Mouse (Mus musculus) limb, embryonic 15.5 days (tissue): Measurements from ENCODE around the gene Gm5089. TPM values are rescaled to one million over a fixed set of nuclear protein-coding genes. Genes with fewer than 3 reads are reported as not detected.
A peak's percentile ranks its signal among the peaks of the same experiment; 100 is the strongest.

Experiments used
- ATAC-seq: fragments of 200-750 bp; cut with Nextera tagmentation; 2 replicates; pipeline ENCODE4 v1.8.0; 2017; ENCODE audit warnings: low read depth, moderate TSS enrichment; ENCODE audit not compliant: insufficient number of reproducible peaks, low FRiP score, low TSS enrichment
- H3K27ac ChIP-seq: fragments of 300-500 bp; sonication (generic); 2 replicates; pipeline ENCODE4 v1.5.1; 2015; ENCODE audit warnings: moderate library complexity, mild to moderate bottlenecking, inconsistent platforms
- H3K27me3 ChIP-seq: fragments of 300-500 bp; sonication (generic); 2 replicates; pipeline ENCODE4 v1.6.1; 2015; ENCODE audit warnings: inconsistent platforms
- H3K36me3 ChIP-seq: fragments of 300-500 bp; sonication (generic); 2 replicates; pipeline ENCODE4 v1.6.1; 2015; ENCODE audit warnings: inconsistent platforms
- H3K4me1 ChIP-seq: fragments of 300-500 bp; sonication (generic); 2 replicates; pipeline ENCODE4 v1.6.1; 2015; ENCODE audit warnings: inconsistent platforms
- H3K4me2 ChIP-seq: fragments of 300-500 bp; sonication (generic); 2 replicates; pipeline ENCODE4 v1.6.1; 2015; ENCODE audit warnings: mild to moderate bottlenecking, inconsistent platforms
- H3K4me3 ChIP-seq: fragments of 300-500 bp; sonication (generic); 2 replicates; pipeline ENCODE4 v1.5.1; 2015; ENCODE audit warnings: mild to moderate bottlenecking, inconsistent platforms
- H3K9ac ChIP-seq: fragments of 300-500 bp; sonication (generic); 2 replicates; pipeline ENCODE4 v1.6.1; 2015; ENCODE audit warnings: inconsistent platforms
- H3K9me3 ChIP-seq: fragments of 300-500 bp; sonication (generic); 2 replicates; pipeline ENCODE4 v1.6.1; 2016; ENCODE audit warnings: inconsistent platforms
- WGBS: fragments of 180-500 bp; shearing (Covaris S2); methylation state at CpG from one replicate; pipeline ENCODE4 v1.1.7; 2015; 5-methylcytosine and 5-hydroxymethylcytosine counted together
- polyA plus RNA-seq: library from polyadenylated mRNA; unstranded; fragments of >200 nt; fragmentation: Nextera tagmentation; extraction: Ambion mirVana; gene quantifications from 2 replicates; pipeline ENCODE4 v1.2.1, GENCODE M21; 2015

The Gm5089 gene
- polyA plus RNA-seq, 1 experiment from 2014 or later = 0.14 TPM

GRCm38 (mm10) chr14:122476041-122476821 lies 25.3 kb upstream of the Gm5089 start:
- H3K27ac ChIP-seq = peak overlapping the region; percentile 75; the same call in 1 of the 2 replicates
- under 1% methylated on average over 60 of the region's 62 CpGs for WGBS
- peak overlapping the region; percentile 86 for H3K4me2 ChIP-seq
- peak overlapping the region; percentile 51 for H3K4me3 ChIP-seq
- H3K4me1 ChIP-seq = peaks cover 37% of the 10 kb centered on the region
- no peak for ATAC-seq
- no peaks in the 10 kb centered on the region for H3K9me3 ChIP-seq
- peaks cover 85% of the 10 kb centered on the region for H3K27me3 ChIP-seq
- no peaks in the 10 kb centered on the region for H3K36me3 ChIP-seq
- H3K9ac ChIP-seq = peak overlapping the region; percentile 31; the same call in 1 of the 2 replicates

GRCm38 (mm10) chr14:122475557-122476040 lies 24.7 kb upstream of the Gm5089 start:
- peaks cover 37% of the 10 kb centered on the region for H3K4me1 ChIP-seq
- H3K4me2 ChIP-seq = peak overlapping the region; percentile 86
- H3K4me3 ChIP-seq = peak overlapping the region; percentile 51
- no peaks in the 10 kb centered on the region for H3K36me3 ChIP-seq
- under 1% methylated on average over 63 of the region's 65 CpGs for WGBS
- peaks cover 87% of the 10 kb centered on the region for H3K27me3 ChIP-seq
- peak overlapping the region; percentile 75 for H3K27ac ChIP-seq
- peak overlapping the region; percentile 31; the same call in 1 of the 2 replicates for H3K9ac ChIP-seq
- H3K9me3 ChIP-seq = no peaks in the 10 kb centered on the region
- no peak for ATAC-seq

GRCm38 (mm10) chr14:122474891-122475556 lies 24.1 kb upstream of the Gm5089 start, which contains the start of gene Zic2:
Gene Zic2 (plus strand): TSS chr14:122475435.
- ATAC-seq = peak; percentile 44; the same call in 1 of the 2 replicates
- Histone ChIP-seq H3K27ac (peak within 1 kb of the TSS; percentile 75), H3K4me2 (peak within 1 kb of the TSS; percentile 86), H3K9me3 (no peaks in the 10 kb centered on the region), H3K9ac (peak within 1 kb of the TSS; percentile 31; the same call in 1 of the 2 replicates), H3K36me3 (no peaks in the 10 kb centered on the region), H3K27me3 (peaks cover 87% of the 10 kb centered on the region), H3K4me1 (peaks cover 37% of the 10 kb centered on the region), H3K4me3 (peak within 1 kb of the TSS; percentile 51)
- under 1% methylated on average over 45 of the region's 73 CpGs for WGBS

GRCm38 (mm10) chr14:122474041-122474890 lies 23.4 kb upstream of the Gm5089 start:
- Histone ChIP-seq H3K36me3 (no peaks in the 10 kb centered on the region), H3K27ac (peak overlapping the region; percentile 73), H3K4me2 (peak overlapping the region; percentile 86), H3K27me3 (peaks cover 91% of the 10 kb centered on the region), H3K4me1 (peaks cover 38% of the 10 kb centered on the region), H3K9me3 (no peaks in the 10 kb centered on the region), H3K9ac (no peak overlapping the region), H3K4me3 (peak overlapping the region; percentile 51)
- peak; percentile 75 for ATAC-seq
- WGBS = under 1% methylated on average over 54 of the region's 57 CpGs

GRCm38 (mm10) chr14:122473211-122473751 lies 22.4 kb upstream of the Gm5089 start:
- H3K9ac ChIP-seq = no peak overlapping the region
- no peak overlapping the region for H3K4me2 ChIP-seq
- H3K36me3 ChIP-seq = no peaks in the 10 kb centered on the region

GRCm38 (mm10) chr14:122472647-122473046 lies 21.7 kb upstream of the Gm5089 start:
- ATAC-seq = no peak
- Histone ChIP-seq H3K9me3 (no peaks in the 10 kb centered on the region), H3K27me3 (peaks cover 92% of the 10 kb centered on the region), H3K4me3 (no peak overlapping the region), H3K9ac (no peak overlapping the region), H3K27ac (no peak overlapping the region), H3K36me3 (no peaks in the 10 kb centered on the region), H3K4me1 (peaks cover 37% of the 10 kb centered on the region), H3K4me2 (no peak overlapping the region)
- WGBS = 13% methylated on average over 5 of the region's 5 CpGs

More at GRCm38 (mm10) chr14:122473211-122473751, 22.4 kb upstream of the Gm5089 start:
- H3K4me3 ChIP-seq = no peak overlapping the region
- no peaks in the 10 kb centered on the region for H3K9me3 ChIP-seq
- H3K27ac ChIP-seq = no peak overlapping the region
- ATAC-seq = no peak
- 10% methylated on average over 17 of the region's 17 CpGs for WGBS
- H3K4me1 ChIP-seq = peaks cover 37% of the 10 kb centered on the region
- peaks cover 93% of the 10 kb centered on the region for H3K27me3 ChIP-seq

- Histone ChIP-seq H3K27me3 (peaks cover 92% of the 10 kb centered on the region), H3K27ac (no peak overlapping the region), H3K4me1 (peaks cover 37% of the 10 kb centered on the region), H3K36me3 (no peaks in the 10 kb centered on the region), H3K4me3 (no peak overlapping the region), H3K9ac (no peak overlapping the region), H3K9me3 (no peaks in the 10 kb centered on the region), H3K4me2 (no peak overlapping the region)
- WGBS = 6% methylated on average over 13 of the region's 13 CpGs
- no peak for ATAC-seq
Measured at GRCm38 (mm10) chr14:122472161-122472560, 21.2 kb upstream of the Gm5089 start.

GRCm38 (mm10) chr14:122471449-122472085 lies 20.7 kb upstream of the Gm5089 start:
- no peaks in the 10 kb centered on the region for H3K36me3 ChIP-seq
- 14% methylated on average over 27 of the region's 31 CpGs for WGBS

GRCm38 (mm10) chr14:122468971-122469755 lies 18.2 kb upstream of the Gm5089 start:
- no peak for ATAC-seq
- Histone ChIP-seq H3K4me2 (no peak overlapping the region), H3K27me3 (peaks cover 95% of the 10 kb centered on the region), H3K36me3 (no peaks in the 10 kb centered on the region), H3K4me1 (peaks cover 28% of the 10 kb centered on the region), H3K4me3 (no peak overlapping the region), H3K9me3 (no peaks in the 10 kb centered on the region), H3K9ac (no peak overlapping the region), H3K27ac (no peak overlapping the region)
- 11% methylated on average over 28 of the region's 28 CpGs for WGBS

More at GRCm38 (mm10) chr14:122471449-122472085, 20.7 kb upstream of the Gm5089 start:
- H3K4me3 ChIP-seq = no peak overlapping the region
- no peak overlapping the region for H3K27ac ChIP-seq
- H3K9me3 ChIP-seq = no peaks in the 10 kb centered on the region
- H3K9ac ChIP-seq = no peak overlapping the region
- no peak overlapping the region for H3K4me2 ChIP-seq
- peaks cover 95% of the 10 kb centered on the region for H3K27me3 ChIP-seq
- H3K4me1 ChIP-seq = peaks cover 36% of the 10 kb centered on the region
- ATAC-seq = no peak
